Mouse (Mus musculus) lung, embryonic 16.5 days (tissue): Measurements from ENCODE around the gene Dnajc12. TPM values are rescaled to one million over a fixed set of nuclear protein-coding genes. Genes with fewer than 3 reads are reported as not detected.

Experiments used
- polyA plus RNA-seq: library from polyadenylated mRNA; unstranded; fragments of >200 nt; fragmentation: Nextera tagmentation; extraction: Ambion mirVana; gene quantifications from 2 replicates; pipeline ENCODE4 v1.2.1, GENCODE M21; 2015

Gene Dnajc12
- polyA plus RNA-seq, 1 experiment from 2014 or later = 11.8 TPM

Other genes starting within 250 kb of the Dnajc12 start
- 0.55 and 0.78 TPM in 2 replicates for gene Mypn, start 178.5 kb upstream of the Dnajc12 start, polyA plus RNA-seq
- gene Herc4, start 138.6 kb upstream of the Dnajc12 start, polyA plus RNA-seq = 37.6 and 40.9 TPM in 2 replicates
- 3.7 and 4.8 TPM in 2 replicates for gene Sirt1, start 739 bp upstream of the Dnajc12 start, polyA plus RNA-seq
- not detected in 2 replicates for gene Gm7075, start 39.3 kb downstream of the Dnajc12 start, polyA plus RNA-seq
- 0.99 and 1.0 TPM in 2 replicates for gene Ctnna3, start 47.7 kb downstream of the Dnajc12 start, polyA plus RNA-seq